Mouse (Mus musculus) heart, embryonic 13.5 days (tissue): ENCODE results near the gene Cxcr6. TPM values are rescaled to one million over a fixed set of nuclear protein-coding genes. Genes with fewer than 3 reads are reported as not detected.
"Not testable (repeated sequence)": the region's sequence is repeated elsewhere in the genome, so short reads cannot be mapped to it uniquely, and the experiment has no call there.

ENCODE experiments used
- ATAC-seq: fragments of 200-750 bp; cut with Nextera tagmentation; 2 replicates; pipeline ENCODE4 v1.8.0; 2017; ENCODE audit warnings: moderate TSS enrichment; ENCODE audit not compliant: insufficient number of reproducible peaks, low FRiP score, low TSS enrichment; ENCODE audit errors: extremely low read depth
- H3K27ac ChIP-seq: fragments of 300-500 bp; sonication (generic); replicated peaks from 2 replicates; pipeline ENCODE4 v1.5.1; 2015; ENCODE audit warnings: moderate library complexity, mild to moderate bottlenecking, inconsistent platforms
- H3K27me3 ChIP-seq: fragments of 300-500 bp; sonication (generic); replicated peaks from 2 replicates; pipeline ENCODE4 v1.6.1; 2015; ENCODE audit warnings: mild to moderate bottlenecking, inconsistent platforms
- H3K36me3 ChIP-seq: fragments of 300-500 bp; sonication (generic); 2 replicates; pipeline ENCODE4 v1.6.1; 2015; ENCODE audit warnings: mild to moderate bottlenecking, inconsistent platforms
- H3K4me1 ChIP-seq: fragments of 300-500 bp; sonication (generic); 2 replicates; pipeline ENCODE4 v1.6.1; 2015; ENCODE audit warnings: inconsistent platforms
- H3K4me2 ChIP-seq: fragments of 300-500 bp; sonication (generic); 2 replicates; pipeline ENCODE4 v1.6.1; 2015; ENCODE audit warnings: inconsistent platforms, mild to moderate bottlenecking, moderate library complexity
- H3K4me3 ChIP-seq: fragments of 300-500 bp; sonication (generic); 2 replicates; pipeline ENCODE4 v1.5.1; 2015; ENCODE audit warnings: moderate library complexity, mild to moderate bottlenecking, inconsistent platforms
- H3K9ac ChIP-seq: fragments of 300-500 bp; sonication (generic); 2 replicates; pipeline ENCODE4 v1.6.1; 2015; ENCODE audit warnings: inconsistent platforms, mild to moderate bottlenecking, moderate library complexity
- H3K9me3 ChIP-seq: fragments of 300-500 bp; sonication (generic); 2 replicates; pipeline ENCODE4 v1.6.1; 2016; ENCODE audit warnings: inconsistent platforms
- WGBS: fragments of 180-500 bp; shearing (Covaris S2); methylation state at CpG from one replicate; pipeline ENCODE4 v1.1.7; 2015; ENCODE audit warnings: mixed read lengths; 5-methylcytosine and 5-hydroxymethylcytosine counted together
- polyA plus RNA-seq: library from polyadenylated mRNA; unstranded; fragments of >200 nt; fragmentation: Nextera tagmentation; extraction: Ambion mirVana; gene quantifications from 2 replicates; pipeline ENCODE4 v1.2.1, GENCODE M21; 2015

Gene Cxcr6
- polyA plus RNA-seq, result 0.17 and 0.23 TPM in 2 replicates

DNA sequence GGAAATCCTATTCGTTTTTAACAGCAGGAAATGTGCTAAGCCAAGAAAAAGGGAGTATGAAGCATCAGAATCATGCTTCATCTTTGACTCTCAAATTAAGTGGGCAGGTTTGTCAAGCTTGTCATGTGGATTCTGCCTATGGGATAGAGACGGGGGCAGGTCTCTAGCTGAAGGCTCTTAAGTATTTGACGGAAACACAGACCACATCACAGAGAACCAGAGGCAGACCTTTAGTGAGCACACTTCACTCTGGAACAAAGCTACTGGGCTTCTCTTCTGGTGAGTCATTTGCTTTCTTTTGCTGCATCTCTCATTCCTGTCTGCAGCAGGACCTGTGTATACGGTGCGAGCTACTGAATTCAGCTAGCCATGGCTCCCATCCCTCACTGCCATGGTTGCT, at the start of gene Cxcr6:
Cxcr6 (plus strand) TSS at position 209 of the 400 bp plus-strand sequence.
- H3K4me1 ChIP-seq, result peaks cover 7% of the 10 kb centered on the region
- H3K27ac ChIP-seq, result no peak within 1 kb of the TSS
- no peak within 1 kb of the TSS for H3K4me3 ChIP-seq
- no peaks in the 10 kb centered on the region for H3K9me3 ChIP-seq
- H3K36me3 ChIP-seq, result peaks cover 56% of the 10 kb centered on the region
- no peak for ATAC-seq
- H3K9ac ChIP-seq, result no peak within 1 kb of the TSS
- 79% methylated on average over 5 of the region's 5 CpGs for WGBS
- no peak within 1 kb of the TSS for H3K4me2 ChIP-seq
- H3K27me3 ChIP-seq, result no peaks in the 10 kb centered on the region

DNA sequence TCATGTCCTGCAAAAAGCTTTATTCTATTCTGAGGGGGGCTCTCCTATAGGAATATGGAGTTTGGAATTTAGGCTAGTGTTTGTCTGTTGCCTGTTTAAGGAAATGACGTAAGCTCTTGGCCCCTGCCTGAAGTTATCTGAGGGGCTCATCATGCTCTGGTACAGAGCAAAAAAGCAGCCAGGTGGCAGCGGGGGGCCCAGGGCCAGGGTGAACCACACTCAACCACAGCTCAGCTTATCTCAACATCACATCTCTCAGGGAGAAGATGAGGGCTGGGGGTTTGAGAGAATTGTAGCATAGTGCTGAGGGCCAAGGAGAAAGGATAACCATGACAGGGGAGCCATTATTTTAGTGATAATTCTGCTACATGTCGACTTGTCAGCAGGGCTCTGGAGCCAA, 49.5 kb upstream of the Cxcr6 start:
- Histone ChIP-seq H3K9ac (no peak overlapping the region), H3K4me1 (no peaks in the 10 kb centered on the region), H3K4me3 (no peak overlapping the region), H3K27ac (no peak overlapping the region), H3K36me3 (no peaks in the 10 kb centered on the region), H3K27me3 (no peaks in the 10 kb centered on the region), H3K4me2 (no peak overlapping the region), H3K9me3 (no peaks in the 10 kb centered on the region)
- WGBS, result 60% methylated on average over 3 of the region's 3 CpGs
- no peak for ATAC-seq

DNA sequence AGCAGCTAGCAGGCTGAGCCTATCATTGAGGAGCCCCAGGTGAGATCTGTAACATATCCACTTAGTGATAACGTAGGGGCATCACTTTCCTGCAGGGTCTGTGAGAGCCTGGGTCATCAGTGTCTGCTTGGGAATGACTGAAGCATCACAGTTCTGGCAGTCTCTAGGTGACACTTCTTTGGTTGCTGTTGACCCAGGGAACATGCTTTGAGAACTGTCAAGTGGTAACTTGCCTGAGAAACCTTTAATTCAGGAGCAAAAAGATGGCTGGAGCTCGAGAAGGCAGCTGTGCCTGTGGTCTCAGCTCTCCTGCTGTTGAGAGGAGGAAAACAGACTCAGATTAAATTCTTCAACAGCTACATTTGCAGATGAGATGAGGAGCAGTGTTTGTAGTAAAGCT, 48.9 kb upstream of the Cxcr6 start:
- WGBS, result 42% methylated on average over 2 of the region's 2 CpGs
- Histone ChIP-seq H3K9ac (no peak overlapping the region), H3K4me1 (no peaks in the 10 kb centered on the region), H3K4me2 (no peak overlapping the region), H3K27ac (no peak overlapping the region), H3K4me3 (no peak overlapping the region), H3K9me3 (no peaks in the 10 kb centered on the region), H3K27me3 (no peaks in the 10 kb centered on the region), H3K36me3 (no peaks in the 10 kb centered on the region)
- no peak for ATAC-seq

DNA sequence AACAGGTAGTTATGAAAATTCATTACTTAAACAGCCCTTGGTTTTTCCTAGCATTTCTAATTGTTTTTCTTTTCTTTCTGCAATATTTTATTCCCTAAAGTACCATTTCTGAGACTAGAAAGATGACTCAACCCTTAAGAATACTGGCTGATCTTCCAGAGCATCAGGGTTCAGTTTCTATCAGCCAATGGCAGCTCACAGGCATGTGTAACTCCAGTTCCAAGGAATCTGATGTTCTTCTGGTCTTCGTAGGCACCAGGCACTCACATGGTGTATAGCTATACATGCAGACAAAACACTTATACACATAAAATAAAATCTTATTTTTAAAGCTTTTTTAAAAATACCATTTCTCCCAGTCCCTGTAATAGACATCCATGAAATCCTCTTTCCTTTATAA, 48.1 kb upstream of the Cxcr6 start:
- no peak overlapping the region for H3K4me2 ChIP-seq
- no peak for ATAC-seq
- 58% methylated on average over 1 of the region's 1 CpGs for WGBS

DNA sequence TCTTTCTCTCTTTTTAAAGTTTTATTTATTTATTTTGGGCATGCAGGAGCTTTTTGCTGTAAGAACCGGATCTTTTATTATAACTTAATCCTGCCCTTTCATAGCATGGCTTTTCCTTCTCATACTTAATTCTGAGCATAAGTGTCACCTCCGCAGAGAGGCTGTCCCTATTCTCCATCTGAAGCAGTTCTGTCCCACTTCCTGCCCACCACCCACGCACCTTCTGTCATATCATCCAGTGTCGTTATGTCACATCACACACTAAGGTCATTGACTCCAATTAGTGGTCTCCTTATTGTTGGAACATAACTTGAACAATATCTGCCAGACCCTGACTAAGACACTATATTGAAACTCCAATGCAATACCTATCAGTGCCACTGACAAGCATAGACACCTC, 47.6 kb upstream of the Cxcr6 start:
- ATAC-seq, result no peak
- 70% methylated on average over 4 of the region's 4 CpGs for WGBS
- no peaks in the 10 kb centered on the region for H3K9me3 ChIP-seq
- no peak overlapping the region for H3K4me3 ChIP-seq
- no peaks in the 10 kb centered on the region for H3K4me1 ChIP-seq
- no peak overlapping the region for H3K4me2 ChIP-seq
- no peak overlapping the region for H3K27ac ChIP-seq
- H3K27me3 ChIP-seq, result no peaks in the 10 kb centered on the region
- no peak overlapping the region for H3K9ac ChIP-seq
- no peaks in the 10 kb centered on the region for H3K36me3 ChIP-seq

More for the DNA sequence above, 48.1 kb upstream of the Cxcr6 start:
- no peak overlapping the region for H3K4me3 ChIP-seq
- no peaks in the 10 kb centered on the region for H3K9me3 ChIP-seq
- H3K9ac ChIP-seq, result no peak overlapping the region
- no peaks in the 10 kb centered on the region for H3K36me3 ChIP-seq
- H3K27ac ChIP-seq, result no peak overlapping the region
- no peaks in the 10 kb centered on the region for H3K4me1 ChIP-seq
- H3K27me3 ChIP-seq, result no peaks in the 10 kb centered on the region

DNA sequence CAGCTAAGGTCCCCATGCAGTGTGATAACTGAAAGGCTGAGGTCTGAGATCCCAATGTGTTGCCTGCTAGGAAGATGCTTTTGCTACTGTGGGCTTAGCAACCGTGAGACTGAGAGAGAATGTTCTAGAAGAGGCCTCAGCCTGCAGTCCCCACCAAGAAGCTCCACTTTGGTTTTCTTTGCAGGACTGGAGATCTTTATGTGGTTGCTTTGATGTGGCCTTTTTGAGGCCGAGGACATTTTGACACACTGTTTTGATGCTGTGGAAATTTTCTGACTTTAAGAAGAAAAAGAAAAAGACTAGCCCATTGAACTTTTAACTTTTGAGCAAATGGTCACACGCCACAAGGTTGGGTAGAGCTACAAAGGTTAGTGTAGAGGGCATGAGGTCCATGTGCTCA, 45.5 kb upstream of the Cxcr6 start:
- no peaks in the 10 kb centered on the region for H3K36me3 ChIP-seq
- H3K27me3 ChIP-seq, result no peaks in the 10 kb centered on the region
- H3K4me3 ChIP-seq, result no peak overlapping the region
- H3K4me2 ChIP-seq, result no peak overlapping the region
- no peaks in the 10 kb centered on the region for H3K4me1 ChIP-seq
- 82% methylated on average over 3 of the region's 3 CpGs for WGBS
- H3K27ac ChIP-seq, result no peak overlapping the region
- no peaks in the 10 kb centered on the region for H3K9me3 ChIP-seq
- H3K9ac ChIP-seq, result no peak overlapping the region
- ATAC-seq, result no peak

DNA sequence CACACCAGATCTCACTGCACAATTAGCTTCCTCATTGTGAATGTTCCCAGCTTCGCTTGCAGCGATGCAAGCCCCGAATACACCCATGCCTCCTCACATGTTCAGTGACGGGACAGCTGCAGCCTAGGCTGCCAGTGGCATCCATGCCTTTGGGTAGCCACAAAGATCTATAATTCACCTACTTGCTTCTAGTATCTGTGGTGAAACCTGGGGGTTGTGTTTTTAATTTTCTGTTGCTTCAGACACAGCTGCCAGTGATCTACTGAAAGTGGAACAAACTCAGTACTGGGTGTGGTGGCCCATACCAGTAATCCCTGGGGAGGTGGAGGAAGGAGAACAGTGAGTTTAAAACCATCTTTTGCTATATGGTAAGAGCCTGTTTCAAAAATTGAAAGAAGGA, 43.4 kb upstream of the Cxcr6 start:
- Histone ChIP-seq H3K9me3 (no peaks in the 10 kb centered on the region), H3K4me3 (no peak overlapping the region), H3K4me2 (no peak overlapping the region), H3K9ac (no peak overlapping the region), H3K27me3 (no peaks in the 10 kb centered on the region), H3K36me3 (no peaks in the 10 kb centered on the region), H3K27ac (no peak overlapping the region), H3K4me1 (no peaks in the 10 kb centered on the region)
- ATAC-seq, result no peak
- 82% methylated on average over 4 of the region's 4 CpGs for WGBS

DNA sequence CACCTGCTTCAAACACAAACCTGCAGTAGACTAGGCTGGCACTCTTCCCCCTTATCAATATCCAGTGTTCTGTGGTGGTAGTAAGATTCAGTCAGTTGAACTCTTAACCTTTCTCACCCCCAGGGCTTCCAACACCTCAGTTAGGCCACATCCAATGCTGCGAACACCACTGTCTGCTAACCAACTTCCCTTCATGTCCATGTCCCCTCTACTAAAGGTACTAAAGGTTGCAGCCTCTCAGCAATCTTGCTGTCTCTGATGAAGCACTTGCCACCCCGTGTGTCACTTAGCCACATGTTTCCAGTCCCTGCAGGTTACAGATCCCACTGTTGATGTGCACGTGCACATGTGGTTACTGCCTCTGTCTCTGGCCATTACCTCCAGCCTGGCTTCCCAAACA, 42.5 kb upstream of the Cxcr6 start:
- WGBS, result 52% methylated on average over 3 of the region's 3 CpGs

DNA sequence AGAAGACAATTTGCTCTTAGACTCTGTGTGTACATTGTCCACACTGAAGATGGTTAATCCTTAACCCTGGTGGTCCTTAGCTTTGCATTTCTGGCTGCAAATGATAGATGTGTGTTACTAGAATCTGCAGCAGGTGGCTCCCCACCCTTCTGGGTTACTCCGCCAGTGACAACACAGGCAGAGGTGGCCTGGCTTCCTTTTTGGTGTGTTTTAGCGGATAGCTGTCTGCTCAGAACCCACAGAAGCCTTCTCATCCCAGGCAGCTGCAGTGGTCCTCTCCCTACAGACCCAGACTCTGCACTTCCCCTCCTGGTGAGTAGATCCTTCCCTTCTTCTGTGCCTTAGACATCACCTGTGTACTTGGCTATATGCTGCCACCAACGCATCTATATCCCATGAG, 39.3 kb upstream of the Cxcr6 start:
- ATAC-seq, result no peak
- no peaks in the 10 kb centered on the region for H3K36me3 ChIP-seq
- no peak overlapping the region for H3K27ac ChIP-seq
- H3K4me3 ChIP-seq, result no peak overlapping the region
- H3K9me3 ChIP-seq, result no peaks in the 10 kb centered on the region
- H3K4me1 ChIP-seq, result no peaks in the 10 kb centered on the region
- H3K27me3 ChIP-seq, result no peaks in the 10 kb centered on the region
- 74% methylated on average over 3 of the region's 3 CpGs for WGBS
- H3K4me2 ChIP-seq, result no peak overlapping the region
- H3K9ac ChIP-seq, result no peak overlapping the region

More for the DNA sequence above, 42.5 kb upstream of the Cxcr6 start:
- H3K4me2 ChIP-seq, result no peak overlapping the region
- no peak overlapping the region for H3K27ac ChIP-seq
- no peak overlapping the region for H3K4me3 ChIP-seq
- no peak overlapping the region for H3K9ac ChIP-seq
- no peaks in the 10 kb centered on the region for H3K9me3 ChIP-seq
- no peaks in the 10 kb centered on the region for H3K4me1 ChIP-seq
- H3K27me3 ChIP-seq, result no peaks in the 10 kb centered on the region
- no peak for ATAC-seq
- H3K36me3 ChIP-seq, result no peaks in the 10 kb centered on the region

DNA sequence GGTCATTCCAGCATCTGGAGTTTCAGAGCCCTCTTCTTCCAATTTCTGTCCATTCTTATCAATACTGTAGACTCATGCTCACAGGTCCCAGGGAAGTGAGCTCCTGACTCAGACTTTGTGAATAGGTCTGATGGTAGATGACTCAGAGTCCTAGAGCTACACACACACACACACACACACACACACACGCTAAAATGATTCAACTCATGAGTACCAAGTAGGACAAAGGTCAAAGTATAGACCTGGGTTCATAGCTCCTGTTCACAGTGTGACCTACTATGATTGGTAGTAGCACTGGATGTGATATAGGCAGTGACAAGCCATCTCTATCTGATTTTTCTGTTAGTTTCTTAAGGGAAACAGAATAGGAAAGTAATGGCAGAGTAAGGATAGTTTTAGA, 37.8 kb upstream of the Cxcr6 start:
- no peaks in the 10 kb centered on the region for H3K9me3 ChIP-seq
- H3K9ac ChIP-seq, result no peak overlapping the region
- 71% methylated on average over 1 of the region's 1 CpGs for WGBS
- H3K36me3 ChIP-seq, result no peaks in the 10 kb centered on the region
- H3K4me2 ChIP-seq, result no peak overlapping the region
- no peak overlapping the region for H3K27ac ChIP-seq
- H3K4me3 ChIP-seq, result no peak overlapping the region
- no peaks in the 10 kb centered on the region for H3K4me1 ChIP-seq
- H3K27me3 ChIP-seq, result no peaks in the 10 kb centered on the region
- no peak for ATAC-seq

DNA sequence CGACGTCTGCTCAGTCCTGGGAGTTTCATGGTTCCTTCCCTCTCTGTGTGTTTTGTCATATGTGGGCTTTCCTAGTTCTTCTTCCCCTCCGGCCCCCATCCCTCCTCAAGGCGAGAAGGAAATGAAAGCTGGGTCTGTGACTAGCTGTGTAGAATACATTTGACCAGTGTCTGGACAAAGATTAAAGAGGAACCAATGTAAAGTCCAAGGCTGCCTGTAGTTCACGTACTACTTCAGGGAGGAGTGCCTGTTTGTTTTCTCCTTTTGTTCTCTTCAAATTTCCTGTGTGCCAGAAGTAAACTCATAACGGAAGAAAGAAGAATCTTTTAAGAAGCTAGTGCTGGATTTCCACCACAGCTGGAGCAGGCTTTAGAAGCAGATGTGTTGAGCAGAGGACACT, 36.7 kb upstream of the Cxcr6 start:
- Histone ChIP-seq H3K27me3 (no peaks in the 10 kb centered on the region), H3K27ac (no peak overlapping the region), H3K4me2 (no peak overlapping the region), H3K36me3 (no peaks in the 10 kb centered on the region), H3K4me3 (no peak overlapping the region), H3K9ac (no peak overlapping the region), H3K4me1 (no peaks in the 10 kb centered on the region), H3K9me3 (no peaks in the 10 kb centered on the region)
- ATAC-seq, result no peak
- 50% methylated on average over 6 of the region's 6 CpGs for WGBS

DNA sequence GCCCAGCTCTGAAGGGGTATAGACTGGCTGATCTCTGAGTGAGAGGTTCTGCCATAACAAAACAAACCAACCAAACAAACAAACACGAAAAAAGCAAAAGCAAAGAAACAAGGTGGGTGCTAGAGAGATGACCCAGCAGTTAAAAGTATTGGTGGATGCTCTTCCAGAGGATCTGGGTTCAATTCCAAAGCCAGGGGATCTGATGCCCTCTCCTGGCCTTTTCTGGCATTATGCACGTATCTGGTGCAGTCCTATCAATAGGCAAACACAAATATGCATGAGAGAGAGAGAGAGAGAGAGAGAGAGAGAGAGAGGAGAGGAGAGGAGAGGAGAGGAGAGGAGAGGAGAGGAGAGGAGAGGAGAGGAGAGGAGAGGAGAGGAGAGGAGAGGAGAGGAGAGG, 33.0 kb upstream of the Cxcr6 start:
- not testable (repeated sequence) for H3K27me3 ChIP-seq, H3K4me2 ChIP-seq, H3K9me3 ChIP-seq, H3K4me3 ChIP-seq, H3K9ac ChIP-seq, H3K4me1 ChIP-seq, H3K27ac ChIP-seq, ATAC-seq, H3K36me3 ChIP-seq
- 30% methylated on average over 2 of the region's 2 CpGs for whole genome bisulfite sequencing
